Mouse (Mus musculus) forebrain, postnatal 0 days (tissue): ENCODE data around the gene Dhx15. TPM values are rescaled to one million over a fixed set of nuclear protein-coding genes. Genes with fewer than 3 reads are reported as not detected.

ENCODE experiments used
- ATAC-seq: fragments of 200-750 bp; cut with Nextera tagmentation; 2 replicates; pipeline ENCODE4 v1.8.0; 2017; ENCODE audit warnings: mild to moderate bottlenecking, moderate library complexity
- DNase-seq: peaks from one replicate; pipeline ENCODE4 v3.0.0-alpha.2; 2015
- H3K27ac ChIP-seq: fragments of 300-500 bp; sonication (generic); 2 replicates; pipeline ENCODE4 v1.5.1; 2014; ENCODE audit warnings: low read depth, mild to moderate bottlenecking, antibody characterized with exemption, low read length, moderate library complexity, mixed read lengths
- H3K27me3 ChIP-seq: fragments of 300-500 bp; sonication (generic); 2 replicates; pipeline ENCODE4 v1.6.1; 2014; ENCODE audit warnings: mild to moderate bottlenecking, low read length, mixed read lengths; ENCODE audit not compliant: insufficient read depth
- H3K36me3 ChIP-seq: fragments of 300-500 bp; sonication (generic); 2 replicates; pipeline ENCODE4 v1.6.1; 2014; ENCODE audit warnings: mild to moderate bottlenecking, moderate library complexity; ENCODE audit not compliant: insufficient read depth
- H3K4me1 ChIP-seq: fragments of 300-500 bp; sonication (generic); 2 replicates; pipeline ENCODE4 v1.6.1; 2014; ENCODE audit warnings: antibody characterized with exemption; ENCODE audit not compliant: insufficient read depth
- H3K4me2 ChIP-seq: fragments of 300-500 bp; sonication (generic); 2 replicates; pipeline ENCODE4 v1.6.1; 2014; ENCODE audit warnings: low read depth, mild to moderate bottlenecking, moderate library complexity
- H3K4me3 ChIP-seq: fragments of 300-500 bp; sonication (generic); 2 replicates; pipeline ENCODE4 v1.5.1; 2014; ENCODE audit warnings: low read depth, low read length, mixed read lengths
- H3K9ac ChIP-seq: fragments of 300-500 bp; sonication (generic); 2 replicates; pipeline ENCODE4 v1.6.1; 2014; ENCODE audit warnings: mild to moderate bottlenecking
- H3K9me3 ChIP-seq: fragments of 300-500 bp; sonication (generic); 2 replicates; pipeline ENCODE4 v1.6.1; 2016; ENCODE audit warnings: low read length
- CTCF ChIP-seq: sonication (generic); IDR thresholded peaks from 2 replicates; pipeline ENCODE4 v1.5.1; 2016; ENCODE audit warnings: antibody characterized with exemption, control low read depth, low read depth
- WGBS: fragments of 180-500 bp; shearing (Covaris S2); extraction: QIAGEN DNeasy Blood & Tissue Kit; methylation state at CpG from one replicate; pipeline ENCODE4 v1.1.7; 2014; 5-methylcytosine and 5-hydroxymethylcytosine counted together
- polyA plus RNA-seq: library from polyadenylated mRNA; unstranded; fragments of >200 nt; fragmentation: Nextera tagmentation; extraction: Ambion mirVana; gene quantifications from 2 replicates; pipeline ENCODE4 v1.2.1, GENCODE M21; 2015
- total RNA-seq: library from RNA; depleted of rRNA; stranded (reverse); fragments of >200 nt; gene quantifications from 2 replicates; pipeline ENCODE4 v1.2.3, GENCODE M21; 2014

The Dhx15 gene
- total and polyA plus RNA-seq, 2 experiments from 2014 or later, result 79.5 to 153 TPM

GRCm38 (mm10) chr5:52232199-52232598, 41.9 kb upstream of the Dhx15 start:
- WGBS, result 67% methylated on average over 2 of the region's 2 CpGs

GRCm38 (mm10) chr5:52230466-52230865, 40.2 kb upstream of the Dhx15 start:
- Histone ChIP-seq H3K4me3 (no peak overlapping the region), H3K4me1 (no peaks in the 10 kb centered on the region), H3K4me2 (no peak overlapping the region), H3K27ac (no peak overlapping the region), H3K9me3 (no peaks in the 10 kb centered on the region), H3K36me3 (no peaks in the 10 kb centered on the region), H3K27me3 (no peaks in the 10 kb centered on the region), H3K9ac (no peak overlapping the region)
- DNase-seq, result no peak
- ATAC-seq, result no peak
- TF ChIP-seq CTCF, result no peak
- 87% methylated on average over 7 of the region's 7 CpGs for WGBS

More at GRCm38 (mm10) chr5:52232199-52232598, 41.9 kb upstream of the Dhx15 start:
- no peak overlapping the region for H3K4me3 ChIP-seq
- H3K9me3 ChIP-seq, result no peaks in the 10 kb centered on the region
- no peak for TF ChIP-seq CTCF
- no peaks in the 10 kb centered on the region for H3K36me3 ChIP-seq
- DNase-seq, result no peak
- no peak overlapping the region for H3K27ac ChIP-seq
- no peaks in the 10 kb centered on the region for H3K27me3 ChIP-seq
- H3K4me2 ChIP-seq, result no peak overlapping the region
- no peaks in the 10 kb centered on the region for H3K4me1 ChIP-seq
- no peak for ATAC-seq
- H3K9ac ChIP-seq, result no peak overlapping the region

DNA sequence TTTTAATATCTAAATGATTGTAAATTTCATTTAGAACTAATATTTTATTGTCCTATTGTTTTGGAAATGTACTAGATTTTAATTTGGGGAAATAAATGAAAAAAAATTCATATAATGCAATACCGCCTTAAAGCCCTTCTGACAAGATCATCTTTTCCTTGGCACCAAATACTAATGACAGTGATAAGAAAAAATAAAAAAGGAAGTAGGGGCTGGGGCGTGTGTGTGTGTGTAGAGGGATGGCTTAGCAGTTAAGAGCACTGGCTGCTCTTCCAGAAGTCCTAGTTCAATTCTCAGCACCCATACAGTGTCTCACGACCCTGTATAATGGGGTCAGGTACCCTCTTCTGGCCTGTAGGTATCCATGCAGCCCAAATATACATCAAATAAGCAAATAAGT, 36.4 kb upstream of the Dhx15 start:
- no peak overlapping the region for H3K4me2 ChIP-seq
- no peak overlapping the region for H3K27ac ChIP-seq
- no peaks in the 10 kb centered on the region for H3K36me3 ChIP-seq
- no peak for TF ChIP-seq CTCF
- no peaks in the 10 kb centered on the region for H3K9me3 ChIP-seq
- ATAC-seq, result no peak
- H3K4me3 ChIP-seq, result no peak overlapping the region
- no peak overlapping the region for H3K9ac ChIP-seq
- H3K4me1 ChIP-seq, result no peaks in the 10 kb centered on the region
- no peaks in the 10 kb centered on the region for H3K27me3 ChIP-seq
- 83% methylated on average over 3 of the region's 3 CpGs for WGBS
- DNase-seq, result no peak

GRCm38 (mm10) chr5:52221596-52221995, 31.3 kb upstream of the Dhx15 start:
- H3K36me3 ChIP-seq, result no peaks in the 10 kb centered on the region
- no peak for TF ChIP-seq CTCF

GRCm38 (mm10) chr5:52220013-52220804, 29.9 kb upstream of the Dhx15 start:
- no peak overlapping the region for H3K27ac ChIP-seq
- H3K4me2 ChIP-seq, result no peak overlapping the region
- H3K4me3 ChIP-seq, result no peak overlapping the region
- TF ChIP-seq CTCF, result no peak
- no peaks in the 10 kb centered on the region for H3K36me3 ChIP-seq
- no peak for DNase-seq
- WGBS, result 72% methylated on average over 14 of the region's 14 CpGs
- no peak for ATAC-seq
- H3K9ac ChIP-seq, result no peak overlapping the region
- H3K9me3 ChIP-seq, result no peaks in the 10 kb centered on the region
- no peaks in the 10 kb centered on the region for H3K27me3 ChIP-seq
- peaks cover 7% of the 10 kb centered on the region; the same call in 1 of the 2 replicates for H3K4me1 ChIP-seq

More at GRCm38 (mm10) chr5:52221596-52221995, 31.3 kb upstream of the Dhx15 start:
- no peak for DNase-seq
- Histone ChIP-seq H3K9me3 (no peaks in the 10 kb centered on the region), H3K27me3 (no peaks in the 10 kb centered on the region), H3K27ac (no peak overlapping the region), H3K4me3 (no peak overlapping the region), H3K4me2 (no peak overlapping the region), H3K4me1 (peaks cover 7% of the 10 kb centered on the region; the same call in 1 of the 2 replicates), H3K9ac (no peak overlapping the region)
- 84% methylated on average over 5 of the region's 5 CpGs for WGBS
- ATAC-seq, result no peak

DNA sequence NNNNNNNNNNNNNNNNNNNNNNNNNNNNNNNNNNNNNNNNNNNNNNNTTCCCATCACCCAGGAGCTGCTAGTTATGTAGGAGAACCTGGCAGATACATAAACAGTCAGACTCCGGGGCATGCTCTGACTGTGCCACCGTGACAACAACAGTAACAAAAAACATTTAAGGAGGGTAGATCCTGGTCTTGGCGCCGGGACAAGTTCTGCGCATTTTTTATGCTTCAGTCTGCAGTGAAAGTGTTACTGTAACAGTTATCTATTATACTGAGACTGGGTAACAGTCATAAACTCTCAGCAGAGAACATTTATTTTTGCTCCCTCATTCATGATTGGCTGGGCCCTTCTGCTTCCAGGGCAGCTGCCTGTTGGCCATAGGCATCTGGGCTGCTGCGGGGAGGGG, 27.9 kb upstream of the Dhx15 start:
- H3K9ac ChIP-seq, result no peak overlapping the region
- H3K4me1 ChIP-seq, result peaks cover 7% of the 10 kb centered on the region; the same call in 1 of the 2 replicates
- no peaks in the 10 kb centered on the region for H3K9me3 ChIP-seq
- no peak for TF ChIP-seq CTCF
- no peaks in the 10 kb centered on the region for H3K27me3 ChIP-seq
- no peak overlapping the region for H3K27ac ChIP-seq
- no peaks in the 10 kb centered on the region for H3K36me3 ChIP-seq
- WGBS, result 43% methylated on average over 6 of the region's 6 CpGs
- peak; percentile 20; the same call in 1 of the 2 replicates for ATAC-seq
- no peak overlapping the region for H3K4me3 ChIP-seq
- no peak overlapping the region for H3K4me2 ChIP-seq
- DNase-seq, result no peak

DNA sequence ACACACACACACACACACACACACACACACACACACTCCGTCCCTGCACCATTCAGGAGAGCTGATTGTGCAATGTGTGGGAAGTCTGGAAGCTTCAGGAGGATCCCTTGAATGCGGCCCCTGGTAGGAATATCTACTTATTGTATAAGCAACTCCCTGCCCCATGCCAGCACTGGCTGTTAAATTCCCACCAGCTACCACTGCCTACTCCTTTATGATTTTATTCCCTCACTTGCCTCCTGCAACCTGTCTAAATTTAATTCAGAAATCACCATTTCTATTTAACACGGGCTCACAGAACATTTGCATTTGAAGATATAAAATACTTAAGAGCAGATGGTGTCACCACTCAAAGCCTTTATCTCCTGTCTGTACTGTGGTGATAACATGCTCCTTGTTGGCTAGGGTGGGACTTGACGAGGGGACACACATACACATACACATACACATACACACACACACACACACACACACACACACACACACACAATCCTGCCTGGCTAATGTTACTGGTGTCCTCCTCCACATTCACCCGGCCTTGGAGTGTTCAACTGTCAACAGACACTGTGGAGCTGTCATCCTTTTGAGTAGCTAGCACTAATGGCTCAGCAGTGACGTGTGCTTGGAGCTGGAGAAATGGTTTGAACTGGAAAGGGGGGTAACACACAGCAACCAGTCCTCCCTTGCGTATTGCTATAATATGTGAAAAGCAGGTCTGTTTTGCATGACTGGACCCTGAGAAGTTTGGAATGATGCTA, 23.0 kb upstream of the Dhx15 start:
- H3K9me3 ChIP-seq, result no peaks in the 10 kb centered on the region
- no peak overlapping the region for H3K4me3 ChIP-seq
- no peak for TF ChIP-seq CTCF
- peak; percentile 86 for ATAC-seq
- no peaks in the 10 kb centered on the region for H3K36me3 ChIP-seq
- no peaks in the 10 kb centered on the region for H3K27me3 ChIP-seq
- 63% methylated on average over 7 of the region's 7 CpGs for WGBS
- no peak overlapping the region for H3K27ac ChIP-seq
- peaks cover 3% of the 10 kb centered on the region; the same call in 1 of the 2 replicates for H3K4me1 ChIP-seq
- H3K9ac ChIP-seq, result no peak overlapping the region
- H3K4me2 ChIP-seq, result no peak overlapping the region
- DNase-seq, result no peak
